Mouse (Mus musculus) thymus, adult 2 months (tissue): ENCODE measurements around the gene Tubb4b.

Experiments
- CTCF ChIP-seq: fragments of 200-500 bp; IDR thresholded peaks from 2 replicates; pipeline ENCODE4 v1.5.1; 2012; ENCODE audit warnings: mild to moderate bottlenecking, control low read depth, low read length, moderate library complexity, borderline replicate concordance; ENCODE audit not compliant: control insufficient read depth, poor library complexity, insufficient read depth; ENCODE audit errors: extremely low read depth
- POLR2A ChIP-seq: fragments of 200-500 bp; IDR thresholded peaks from 2 replicates; pipeline ENCODE4 v1.6.1; 2012; ENCODE audit warnings: mild to moderate bottlenecking, low read length, control low read depth, moderate library complexity; ENCODE audit not compliant: control insufficient read depth, poor library complexity, insufficient read depth; ENCODE audit errors: extremely low read depth

DNA sequence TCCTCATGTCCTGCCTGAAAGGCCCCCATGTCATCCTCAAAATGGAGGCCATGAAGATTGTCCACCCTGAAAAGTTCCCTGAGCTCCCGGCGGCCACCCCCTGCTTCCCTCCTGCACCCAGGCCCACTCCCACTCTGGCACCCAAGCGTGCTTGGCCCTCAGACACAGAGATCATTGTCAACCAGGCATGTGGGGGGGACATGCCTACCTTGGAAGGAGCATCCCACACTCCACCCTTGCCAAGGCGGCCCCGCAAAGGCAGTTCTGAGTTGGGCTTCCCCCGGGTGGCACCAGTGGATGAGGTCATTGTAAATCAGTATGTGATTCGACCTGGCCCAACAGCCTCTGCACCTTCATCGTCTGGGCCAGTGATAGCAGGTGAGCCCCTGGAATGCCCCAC lies 18.8 kb upstream of the Tubb4b start:
- no peak for TF ChIP-seq CTCF
- no peak for TF ChIP-seq POLR2A
